Mouse (Mus musculus): ENCODE data around the gene Dhx34.
A peak's percentile ranks its signal among the peaks of the same experiment; 100 is the strongest.
"Not testable (repeated sequence)": the region's sequence is repeated elsewhere in the genome, so short reads cannot be mapped to it uniquely, and the experiment has no call there.

The Dhx34 gene

GRCm38 (mm10) chr7:16221582-16222272 is at the start of gene Dhx34:
Gene Dhx34 (minus strand): TSS chr7:16222037.
- peak; percentile 98 for DNase-seq (ENCODE audit: low spot score)

GRCm38 (mm10) chr7:16271139-16271538 is 49.3 kb upstream of the Dhx34 start:
- DNase-seq (ENCODE audit: low spot score): no peak

- not testable (repeated sequence) for DNase-seq (ENCODE audit: low spot score)
These were observed 44.8 kb upstream of the Dhx34 start for GRCm38 (mm10) chr7:16266593-16266992.

GRCm38 (mm10) chr7:16265856-16266255 is 44.0 kb upstream of the Dhx34 start:
- DNase-seq (ENCODE audit: low spot score): no peak

- no peak for DNase-seq (ENCODE audit: low spot score)
These were observed 42.0 kb upstream of the Dhx34 start for GRCm38 (mm10) chr7:16263843-16264242.

GRCm38 (mm10) chr7:16263015-16263787 is 41.4 kb upstream of the Dhx34 start:
- DNase-seq (ENCODE audit: low spot score): peak; percentile 84

- no peak for DNase-seq (ENCODE audit: low spot score)
These were observed 39.3 kb upstream of the Dhx34 start for GRCm38 (mm10) chr7:16261097-16261496.

- DNase-seq (ENCODE audit: low spot score): no peak
These were observed 37.3 kb upstream of the Dhx34 start, which contains the start of gene C5ar1 for GRCm38 (mm10) chr7:16259110-16259590. Gene C5ar1 (minus strand): TSS chr7:16259540.

GRCm38 (mm10) chr7:16257830-16258229 is 36.0 kb upstream of the Dhx34 start:
- no peak for DNase-seq (ENCODE audit: low spot score)

GRCm38 (mm10) chr7:16255963-16256362 is 34.1 kb upstream of the Dhx34 start:
- DNase-seq (ENCODE audit: low spot score): not testable (repeated sequence)

- DNase-seq (ENCODE audit: low spot score): no peak
These were observed 32.4 kb upstream of the Dhx34 start for GRCm38 (mm10) chr7:16254195-16254594.

- no peak for DNase-seq (ENCODE audit: low spot score)
These were observed 28.9 kb upstream of the Dhx34 start for GRCm38 (mm10) chr7:16250687-16251086.

- no peak for DNase-seq (ENCODE audit: low spot score)
These were observed 24.1 kb upstream of the Dhx34 start for GRCm38 (mm10) chr7:16245958-16246357.

GRCm38 (mm10) chr7:16244067-16244466 is 22.2 kb upstream of the Dhx34 start, which contains the start of gene C5ar2:
Gene C5ar2 (minus strand): TSS chr7:16244154.
- DNase-seq (ENCODE audit: low spot score): no peak

GRCm38 (mm10) chr7:16242198-16242597 is 20.4 kb upstream of the Dhx34 start:
- DNase-seq (ENCODE audit: low spot score): no peak

GRCm38 (mm10) chr7:16241787-16242186 is 19.9 kb upstream of the Dhx34 start:
- peak; percentile 29 for DNase-seq (ENCODE audit: low spot score)

- peak; percentile 47 for DNase-seq (ENCODE audit: low spot score)
These were observed 19.1 kb upstream of the Dhx34 start for GRCm38 (mm10) chr7:16240978-16241303.

- DNase-seq (ENCODE audit: low spot score): peak; percentile 64
These were observed 18.6 kb upstream of the Dhx34 start for GRCm38 (mm10) chr7:16240281-16240977.

- peak; percentile 22 for DNase-seq (ENCODE audit: low spot score)
These were observed 17.7 kb upstream of the Dhx34 start for GRCm38 (mm10) chr7:16239554-16239997.

- DNase-seq (ENCODE audit: low spot score): no peak
These were observed 8.0 kb upstream of the Dhx34 start for GRCm38 (mm10) chr7:16229869-16230268.

- no peak for DNase-seq (ENCODE audit: low spot score)
These were observed 7.9 kb downstream of the Dhx34 start for GRCm38 (mm10) chr7:16213986-16214385.

GRCm38 (mm10) chr7:16213196-16213595 is 8.6 kb downstream of the Dhx34 start:
- DNase-seq (ENCODE audit: low spot score): no peak

All from c-Kit-positive CD71-positive TER-119-positive erythroid progenitor cells, embryonic 14.5 days (primary cell).